Mouse (Mus musculus) lung, embryonic 16.5 days (tissue): ENCODE results near the gene Syt10. TPM values are rescaled to one million over a fixed set of nuclear protein-coding genes. Genes with fewer than 3 reads are reported as not detected.
"Not testable (repeated sequence)": the region's sequence is repeated elsewhere in the genome, so short reads cannot be mapped to it uniquely, and the experiment has no call there.

Experiments
- ATAC-seq: fragments of 200-750 bp; cut with Nextera tagmentation; 2 replicates; pipeline ENCODE4 v1.8.0; 2017; ENCODE audit warnings: low read depth, mild to moderate bottlenecking, moderate library complexity
- H3K27ac ChIP-seq: fragments of 300-500 bp; sonication (generic); 2 replicates; pipeline ENCODE4 v1.5.1; 2014; ENCODE audit warnings: mild to moderate bottlenecking, control low read depth, low read length
- H3K27me3 ChIP-seq: fragments of 300-500 bp; sonication (generic); 2 replicates; pipeline ENCODE4 v1.6.1; 2014; ENCODE audit warnings: low read depth, low read length, mixed read lengths; ENCODE audit not compliant: control insufficient read depth, insufficient read depth
- H3K36me3 ChIP-seq: fragments of 300-500 bp; sonication (generic); 2 replicates; pipeline ENCODE4 v1.6.1; 2014; ENCODE audit warnings: low read length; ENCODE audit not compliant: control insufficient read depth, insufficient read depth
- H3K4me1 ChIP-seq: fragments of 300-500 bp; sonication (generic); replicated peaks from 2 replicates; pipeline ENCODE4 v1.6.1; 2014; ENCODE audit warnings: low read length, mixed read lengths; ENCODE audit not compliant: control insufficient read depth, insufficient read depth
- H3K4me2 ChIP-seq: fragments of 300-500 bp; sonication (generic); 2 replicates; pipeline ENCODE4 v1.6.1; 2014; ENCODE audit warnings: low read depth, low read length, control low read depth
- H3K4me3 ChIP-seq: fragments of 300-500 bp; sonication (generic); 2 replicates; pipeline ENCODE4 v1.5.1; 2014; ENCODE audit warnings: mild to moderate bottlenecking, low read length, control low read depth
- H3K9ac ChIP-seq: fragments of 300-500 bp; sonication (generic); 2 replicates; pipeline ENCODE4 v1.6.1; 2014; ENCODE audit warnings: low read length, control low read depth
- H3K9me3 ChIP-seq: fragments of 300-500 bp; sonication (generic); 2 replicates; pipeline ENCODE4 v1.6.1; 2016; ENCODE audit warnings: low read length; ENCODE audit not compliant: control insufficient read depth
- WGBS: fragments of 180-500 bp; shearing (Covaris S2); extraction: QIAGEN DNeasy Blood & Tissue Kit; methylation state at CpG from one replicate; pipeline ENCODE4 v1.1.7; 2014; 5-methylcytosine and 5-hydroxymethylcytosine counted together
- polyA plus RNA-seq: library from polyadenylated mRNA; unstranded; fragments of >200 nt; fragmentation: Nextera tagmentation; extraction: Ambion mirVana; gene quantifications from 2 replicates; pipeline ENCODE4 v1.2.1, GENCODE M21; 2015

Syt10 gene
- polyA plus RNA-seq = 0.70 and 1.3 TPM in 2 replicates

DNA sequence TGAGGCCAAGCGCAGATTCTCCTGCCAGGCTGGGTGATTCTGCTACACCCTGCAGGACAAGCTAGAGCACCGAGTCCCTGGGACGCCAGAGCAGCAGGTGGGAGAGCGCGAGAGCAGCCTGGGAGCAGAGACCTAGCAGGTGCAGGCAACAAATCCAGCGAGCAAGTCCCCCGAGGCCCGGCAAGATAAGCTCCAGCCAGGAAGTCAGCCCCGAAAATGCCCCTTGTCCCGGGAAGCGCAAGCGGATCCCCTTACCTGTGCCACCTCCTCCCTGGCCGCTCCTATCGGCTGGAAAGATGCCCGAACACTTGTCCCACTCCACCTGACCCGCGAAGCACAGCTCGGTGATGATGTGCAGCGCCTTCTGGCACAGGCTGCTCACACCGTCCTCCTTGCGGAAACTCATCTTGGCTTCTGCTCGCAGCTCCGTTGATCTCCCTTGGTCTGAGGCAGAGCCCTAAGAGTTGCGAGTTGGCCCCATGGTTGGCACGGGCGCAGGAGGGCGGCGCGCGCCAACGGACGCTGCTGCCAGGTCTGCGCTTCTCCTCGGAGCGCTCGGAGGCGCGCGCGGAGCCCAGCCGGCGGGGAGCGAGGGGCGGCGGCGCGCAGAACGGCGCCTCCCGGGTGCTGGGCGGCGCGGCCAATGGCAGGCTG, at the start of gene Syt10:
Syt10 (minus strand) TSS at position 497 of the 654 bp plus-strand sequence.
- Histone ChIP-seq H3K4me2 (peak within 1 kb of the TSS; percentile 76), H3K27ac (no peak within 1 kb of the TSS), H3K27me3 (peaks cover 18% of the 10 kb centered on the region), H3K36me3 (no peaks in the 10 kb centered on the region), H3K4me1 (no peaks in the 10 kb centered on the region), H3K4me3 (peak within 1 kb of the TSS; percentile 49), H3K9me3 (no peaks in the 10 kb centered on the region), H3K9ac (no peak within 1 kb of the TSS)
- WGBS = 0% methylated on average over 44 of the region's 53 CpGs
- peak; percentile 56 for ATAC-seq

DNA sequence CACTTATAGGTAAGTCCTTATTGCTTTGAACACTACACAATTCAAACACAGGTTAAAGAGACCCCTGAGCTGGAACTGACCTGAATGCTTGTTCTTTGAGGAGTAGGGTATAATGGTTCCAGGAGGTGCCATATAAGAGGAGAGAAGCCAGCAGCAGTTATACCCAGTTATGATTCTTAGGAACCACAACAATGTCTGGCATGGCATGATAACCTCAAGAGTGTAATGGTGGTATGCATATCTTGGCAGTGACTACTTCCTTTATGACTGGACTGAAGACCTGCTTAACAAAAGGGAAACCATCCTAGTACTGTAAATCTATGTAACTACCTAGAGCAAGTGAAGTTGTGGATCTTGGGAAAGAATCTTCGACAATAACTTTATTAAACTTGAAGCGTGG, 42.1 kb upstream of the Syt10 start:
- no peaks in the 10 kb centered on the region for H3K36me3 ChIP-seq
- no peak overlapping the region for H3K9ac ChIP-seq
- no peak overlapping the region for H3K27ac ChIP-seq
- H3K4me3 ChIP-seq = no peak overlapping the region
- no peaks in the 10 kb centered on the region for H3K27me3 ChIP-seq
- H3K4me2 ChIP-seq = no peak overlapping the region
- no peaks in the 10 kb centered on the region for H3K9me3 ChIP-seq
- H3K4me1 ChIP-seq = no peaks in the 10 kb centered on the region
- WGBS = 87% methylated on average over 2 of the region's 2 CpGs
- no peak for ATAC-seq

DNA sequence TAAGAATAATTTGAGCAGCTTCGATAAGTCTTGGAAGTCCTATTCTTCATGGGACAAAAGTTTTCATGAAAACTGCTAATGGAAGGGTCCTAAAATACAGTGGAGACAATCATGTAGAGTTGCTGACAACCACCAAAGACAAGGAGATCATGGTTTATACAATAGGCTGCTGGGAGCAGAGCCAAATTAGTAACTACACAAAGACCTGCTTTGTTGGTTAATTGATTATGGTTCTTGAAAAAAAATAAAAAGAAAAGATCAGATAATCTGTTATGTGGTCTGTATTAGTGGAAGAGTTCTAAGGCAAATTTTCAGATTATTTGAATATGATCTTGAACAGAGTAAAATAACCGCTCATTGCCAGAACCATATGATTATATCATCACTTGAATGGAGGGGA, 37.3 kb upstream of the Syt10 start:
- 88% methylated on average over 2 of the region's 2 CpGs for WGBS
- no peak overlapping the region for H3K4me2 ChIP-seq
- H3K36me3 ChIP-seq = no peaks in the 10 kb centered on the region
- H3K9ac ChIP-seq = no peak overlapping the region
- H3K27me3 ChIP-seq = no peaks in the 10 kb centered on the region
- no peaks in the 10 kb centered on the region for H3K9me3 ChIP-seq
- no peak overlapping the region for H3K27ac ChIP-seq
- H3K4me3 ChIP-seq = no peak overlapping the region
- no peak for ATAC-seq
- H3K4me1 ChIP-seq = no peaks in the 10 kb centered on the region

DNA sequence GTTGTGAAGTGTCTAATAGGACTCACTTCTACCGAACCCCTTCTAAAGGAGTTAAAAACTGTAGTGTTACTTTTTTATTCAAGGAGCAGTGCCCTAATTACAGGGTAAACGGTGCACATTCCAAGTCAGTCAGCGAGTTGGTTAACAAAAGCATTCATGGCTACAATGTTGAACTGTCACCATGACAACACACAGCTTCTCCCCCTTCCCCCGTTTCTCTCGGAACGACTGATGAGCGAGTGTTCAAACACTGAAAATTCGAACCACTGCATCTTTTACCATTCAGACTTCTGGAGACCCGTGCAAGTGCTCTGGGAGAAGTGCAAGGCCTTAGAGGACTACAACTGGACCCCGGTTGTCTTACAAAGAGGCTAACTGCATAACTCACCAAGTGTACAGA, 25.6 kb downstream of the Syt10 start:
- H3K4me1 ChIP-seq = no peaks in the 10 kb centered on the region
- WGBS = 38% methylated on average over 10 of the region's 10 CpGs
- no peak overlapping the region for H3K4me2 ChIP-seq
- no peak overlapping the region for H3K9ac ChIP-seq
- ATAC-seq = no peak
- no peaks in the 10 kb centered on the region for H3K36me3 ChIP-seq
- H3K9me3 ChIP-seq = no peaks in the 10 kb centered on the region
- no peak overlapping the region for H3K27ac ChIP-seq
- H3K4me3 ChIP-seq = no peak overlapping the region
- no peaks in the 10 kb centered on the region for H3K27me3 ChIP-seq

DNA sequence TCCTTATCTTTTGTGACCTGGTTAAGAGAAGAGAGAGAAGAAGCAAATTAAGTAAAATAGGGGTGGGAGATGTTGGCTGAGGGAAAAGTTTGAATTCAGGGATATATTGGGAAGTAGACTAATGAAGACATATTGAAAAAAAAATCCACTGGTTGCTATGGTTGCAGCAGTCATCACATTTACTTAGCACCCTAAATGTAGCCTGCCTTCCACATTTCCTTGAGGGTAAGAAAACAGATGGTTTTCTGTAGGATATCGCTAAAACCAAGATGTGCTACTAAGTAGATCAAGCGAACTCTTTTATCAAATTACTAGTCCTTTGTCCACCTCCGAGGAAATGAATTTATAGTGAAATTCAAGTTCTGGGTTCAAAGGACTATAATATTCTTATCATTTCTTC, 37.2 kb downstream of the Syt10 start:
- WGBS = 90% methylated on average over 3 of the region's 3 CpGs
- Histone ChIP-seq H3K4me3 (no peak overlapping the region), H3K27ac (no peak overlapping the region), H3K36me3 (no peaks in the 10 kb centered on the region), H3K9me3 (no peaks in the 10 kb centered on the region), H3K4me2 (no peak overlapping the region), H3K27me3 (no peaks in the 10 kb centered on the region), H3K9ac (no peak overlapping the region), H3K4me1 (no peaks in the 10 kb centered on the region)
- no peak for ATAC-seq

DNA sequence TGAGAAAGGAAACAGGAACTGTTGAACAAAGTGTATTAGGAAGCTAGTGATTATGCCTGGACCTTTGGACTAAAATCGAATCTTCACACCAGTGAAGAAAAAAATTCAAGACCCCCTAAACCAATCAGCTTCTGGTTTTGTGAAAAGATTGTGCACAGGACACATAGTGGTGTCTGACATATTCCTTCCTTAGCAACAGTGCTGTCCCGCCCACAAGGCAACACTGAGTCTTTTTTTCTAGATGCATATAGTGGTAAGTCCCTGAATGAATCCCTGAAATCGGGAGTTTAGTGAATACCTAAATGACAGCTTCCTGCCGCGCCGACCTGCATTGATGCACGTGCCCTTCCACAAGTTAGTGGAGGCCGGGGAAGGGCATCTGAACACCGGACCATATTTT, 61.7 kb downstream of the Syt10 start:
- Histone ChIP-seq H3K27me3 (no peaks in the 10 kb centered on the region), H3K27ac (no peak overlapping the region), H3K9ac (no peak overlapping the region), H3K4me1 (no peaks in the 10 kb centered on the region), H3K4me2 (no peak overlapping the region), H3K36me3 (no peaks in the 10 kb centered on the region), H3K4me3 (no peak overlapping the region), H3K9me3 (no peaks in the 10 kb centered on the region)
- ATAC-seq = no peak
- WGBS = 67% methylated on average over 9 of the region's 9 CpGs

DNA sequence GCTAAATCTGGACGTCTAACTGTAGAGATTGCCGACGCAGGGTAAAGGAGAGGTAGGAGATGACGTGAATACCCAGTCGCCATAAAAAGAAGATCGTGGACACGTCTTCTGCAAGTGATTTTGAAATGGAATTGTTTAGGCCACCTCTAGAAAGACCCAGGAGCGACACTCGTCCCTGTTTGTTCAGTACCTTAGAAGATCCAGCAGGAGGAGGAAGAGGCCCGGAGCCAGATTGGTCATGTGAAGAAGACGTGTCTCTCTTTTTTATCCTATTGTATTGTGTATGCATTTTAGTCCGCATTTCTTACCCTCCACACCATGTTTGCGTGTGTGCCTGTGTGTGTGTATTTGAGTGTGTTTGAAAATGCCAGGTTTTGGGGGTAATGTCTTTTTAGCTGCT, 75.6 kb downstream of the Syt10 start:
- H3K27me3 ChIP-seq = not testable (repeated sequence)

DNA sequence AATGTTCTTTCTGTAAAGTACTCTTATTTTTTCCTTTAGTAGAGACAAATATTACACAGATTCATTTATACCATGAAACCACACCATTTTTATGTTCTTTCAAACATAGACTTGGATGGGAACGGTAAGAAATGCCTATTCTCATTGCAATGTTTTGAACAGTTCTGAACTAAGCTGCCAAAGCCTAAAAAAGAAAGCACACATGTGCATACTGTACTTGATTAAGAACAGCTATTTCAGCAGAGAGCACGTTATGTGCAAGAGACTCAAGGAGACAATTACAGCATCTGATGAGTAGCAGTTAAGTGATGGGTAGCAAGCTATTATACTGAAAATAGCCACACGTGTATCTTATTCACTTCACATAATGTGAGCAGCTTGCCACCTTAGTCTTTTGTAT, 108.0 kb downstream of the Syt10 start:
- no peaks in the 10 kb centered on the region for H3K36me3 ChIP-seq
- H3K4me1 ChIP-seq = no peaks in the 10 kb centered on the region
- H3K27ac ChIP-seq = no peak overlapping the region
- H3K27me3 ChIP-seq = no peaks in the 10 kb centered on the region
- no peak for ATAC-seq
- H3K9ac ChIP-seq = no peak overlapping the region
- no peak overlapping the region for H3K4me3 ChIP-seq
- H3K4me2 ChIP-seq = no peak overlapping the region
- H3K9me3 ChIP-seq = no peaks in the 10 kb centered on the region; the same call in 1 of the 2 replicates
- 67% methylated on average over 3 of the region's 3 CpGs for WGBS

More for the DNA sequence above, 75.6 kb downstream of the Syt10 start:
- H3K9ac ChIP-seq, H3K4me1 ChIP-seq, H3K27ac ChIP-seq, H3K9me3 ChIP-seq, H3K4me2 ChIP-seq, ATAC-seq, H3K4me3 ChIP-seq, H3K36me3 ChIP-seq: not testable (repeated sequence)
- 80% methylated on average over 11 of the region's 13 CpGs for WGBS
